Mouse (Mus musculus) hindbrain, embryonic 11.5 days (tissue): ENCODE results near the gene Ier5. TPM values are rescaled to one million over a fixed set of nuclear protein-coding genes. Genes with fewer than 3 reads are reported as not detected.

Source experiments
- ATAC-seq: fragments of 200-750 bp; cut with Nextera tagmentation; 2 replicates; pipeline ENCODE4 v1.8.0; 2017; ENCODE audit warnings: mild to moderate bottlenecking, moderate TSS enrichment, moderate library complexity; ENCODE audit not compliant: low FRiP score
- DNase-seq: peaks from one replicate; pipeline ENCODE4 v3.0.0-alpha.2; 2015; ENCODE audit warnings: low spot score
- H3K27ac ChIP-seq: fragments of 300-500 bp; sonication (generic); 2 replicates; pipeline ENCODE4 v1.5.1; 2014; ENCODE audit warnings: mild to moderate bottlenecking, low read depth, low read length
- H3K27me3 ChIP-seq: fragments of 300-500 bp; sonication (generic); 2 replicates; pipeline ENCODE4 v1.6.1; 2014; ENCODE audit warnings: mild to moderate bottlenecking, low read length, moderate library complexity, mixed read lengths; ENCODE audit not compliant: control insufficient read depth, insufficient read depth
- H3K36me3 ChIP-seq: fragments of 300-500 bp; sonication (generic); 2 replicates; pipeline ENCODE4 v1.6.1; 2014; ENCODE audit warnings: mild to moderate bottlenecking, low read length, moderate library complexity, mixed read lengths; ENCODE audit not compliant: control insufficient read depth, insufficient read depth
- H3K4me1 ChIP-seq: fragments of 300-500 bp; sonication (generic); replicated peaks from 2 replicates; pipeline ENCODE4 v1.6.1; 2014; ENCODE audit warnings: low read length, mixed read lengths; ENCODE audit not compliant: control insufficient read depth, insufficient read depth
- H3K4me2 ChIP-seq: fragments of 300-500 bp; sonication (generic); replicated peaks from 2 replicates; pipeline ENCODE4 v1.6.1; 2014; ENCODE audit warnings: mild to moderate bottlenecking, low read depth, low read length
- H3K4me3 ChIP-seq: fragments of 300-500 bp; sonication (generic); 2 replicates; pipeline ENCODE4 v1.5.1; 2014; ENCODE audit warnings: low read depth, low read length
- H3K9ac ChIP-seq: fragments of 300-500 bp; sonication (generic); 2 replicates; pipeline ENCODE4 v1.6.1; 2014; ENCODE audit warnings: low read depth, low read length
- H3K9me3 ChIP-seq: fragments of 300-500 bp; sonication (generic); 2 replicates; pipeline ENCODE4 v1.6.1; 2016; ENCODE audit warnings: low read length; ENCODE audit not compliant: control insufficient read depth
- WGBS: fragments of 180-500 bp; shearing (Covaris S2); extraction: QIAGEN DNeasy Blood & Tissue Kit; methylation state at CpG from one replicate; pipeline ENCODE4 v1.1.7; 2014; 5-methylcytosine and 5-hydroxymethylcytosine counted together
- polyA plus RNA-seq: library from polyadenylated mRNA; unstranded; fragments of >200 nt; fragmentation: Nextera tagmentation; extraction: Ambion mirVana; gene quantifications from 2 replicates; pipeline ENCODE4 v1.2.1, GENCODE M21; 2014

Gene Ier5
- polyA plus RNA-seq, 1 experiment from 2014 or later: 12.7 TPM

DNA sequence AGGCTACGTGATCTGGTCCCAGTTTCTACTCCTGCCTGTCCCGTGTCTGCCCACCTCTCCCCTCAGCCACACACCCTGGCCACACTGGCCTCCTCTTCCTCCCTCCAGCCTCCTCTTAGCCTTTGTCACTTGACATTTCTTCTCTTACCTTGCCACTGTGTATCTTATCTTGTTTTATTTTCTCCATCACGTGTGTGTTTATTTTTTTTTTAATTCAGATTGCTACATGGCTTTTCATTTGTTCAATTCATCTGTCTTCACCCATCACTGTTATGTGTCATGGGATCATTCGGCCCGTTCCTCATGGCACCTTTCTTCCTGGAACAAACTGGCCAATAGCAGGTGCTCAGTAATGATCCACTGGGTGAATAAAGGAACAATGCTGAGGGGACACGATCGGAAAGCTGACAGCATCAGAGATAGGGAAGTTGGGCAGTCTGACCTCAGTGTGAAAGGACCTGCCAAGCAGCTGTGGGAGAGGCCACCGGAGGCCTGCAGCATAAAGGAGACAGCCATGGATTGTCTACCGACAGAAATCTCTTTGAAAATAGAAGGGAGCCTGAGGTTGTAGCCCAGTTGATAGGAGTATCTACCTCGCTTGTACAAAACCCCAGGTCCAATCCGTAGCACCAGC, 34.3 kb downstream of the Ier5 start:
- Histone ChIP-seq H3K9me3 (no peaks in the 10 kb centered on the region), H3K4me3 (no peak overlapping the region), H3K27ac (no peak overlapping the region), H3K27me3 (no peaks in the 10 kb centered on the region), H3K4me1 (no peaks in the 10 kb centered on the region), H3K4me2 (no peak overlapping the region), H3K36me3 (no peaks in the 10 kb centered on the region), H3K9ac (no peak overlapping the region)
- 73% methylated on average over 11 of the region's 11 CpGs for WGBS
- DNase-seq (no peak), ATAC-seq (no peak)

- 67% methylated on average over 4 of the region's 4 CpGs for WGBS
- H3K9me3 ChIP-seq: no peaks in the 10 kb centered on the region
- ATAC-seq (no peak), DNase-seq (no peak)
- H3K4me2 ChIP-seq: no peak overlapping the region
- H3K9ac ChIP-seq: no peak overlapping the region
- no peaks in the 10 kb centered on the region for H3K27me3 ChIP-seq
- H3K27ac ChIP-seq: no peak overlapping the region
- no peaks in the 10 kb centered on the region for H3K4me1 ChIP-seq
- H3K4me3 ChIP-seq: no peak overlapping the region
- H3K36me3 ChIP-seq: no peaks in the 10 kb centered on the region
Measured at GRCm38 (mm10) chr1:155064649-155065048, 34.8 kb downstream of the Ier5 start.

DNA sequence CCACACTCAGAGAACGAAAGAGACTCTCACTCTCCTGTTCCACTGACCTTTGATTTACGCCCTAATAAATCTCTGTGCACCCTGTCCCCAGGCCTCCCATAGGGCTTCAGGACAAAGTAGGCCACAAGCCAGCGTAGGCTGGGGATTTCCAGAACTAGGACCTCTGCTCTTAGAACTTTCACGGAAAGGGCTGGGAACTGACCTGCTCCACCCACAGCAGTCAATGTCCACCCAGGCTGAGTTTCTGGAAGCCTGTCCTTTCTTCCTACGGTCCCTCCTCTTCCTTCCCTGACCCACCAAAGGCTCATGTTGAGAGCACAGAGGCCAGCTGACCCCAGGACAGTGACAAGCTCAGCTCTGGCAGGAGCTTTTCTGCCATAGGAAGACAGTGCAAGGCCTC, 35.3 kb downstream of the Ier5 start:
- no peak overlapping the region for H3K4me3 ChIP-seq
- DNase-seq (no peak), ATAC-seq (no peak)
- H3K4me2 ChIP-seq: no peak overlapping the region
- no peak overlapping the region for H3K9ac ChIP-seq
- WGBS: 86% methylated on average over 5 of the region's 5 CpGs
- no peak overlapping the region for H3K27ac ChIP-seq
- H3K9me3 ChIP-seq: no peaks in the 10 kb centered on the region
- H3K27me3 ChIP-seq: no peaks in the 10 kb centered on the region
- no peaks in the 10 kb centered on the region for H3K36me3 ChIP-seq
- H3K4me1 ChIP-seq: no peaks in the 10 kb centered on the region

DNA sequence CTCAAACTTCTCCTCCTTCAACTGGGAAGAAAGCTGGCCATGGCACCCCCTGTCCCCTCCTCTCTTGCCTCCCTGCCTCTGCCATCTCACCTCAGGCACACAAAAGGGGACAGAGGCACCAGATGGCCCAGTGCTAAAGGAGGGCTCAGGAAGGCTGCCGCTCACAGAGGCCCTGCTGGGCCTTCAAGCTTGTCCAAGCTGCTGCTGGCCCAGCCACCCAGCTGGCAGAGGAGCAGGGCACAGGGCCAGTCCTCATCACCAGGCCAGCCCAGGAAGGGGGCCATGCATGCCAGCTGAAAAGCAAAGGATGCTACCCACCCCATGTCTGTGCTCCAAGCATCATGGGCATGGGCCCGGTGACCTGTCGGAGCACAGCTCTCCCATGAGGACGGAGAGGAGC, 36.5 kb downstream of the Ier5 start:
- Histone ChIP-seq H3K36me3 (no peaks in the 10 kb centered on the region), H3K4me1 (no peaks in the 10 kb centered on the region), H3K27ac (no peak overlapping the region), H3K9me3 (no peaks in the 10 kb centered on the region), H3K9ac (no peak overlapping the region), H3K4me3 (no peak overlapping the region), H3K4me2 (no peak overlapping the region), H3K27me3 (no peaks in the 10 kb centered on the region)
- DNase-seq (no peak), ATAC-seq (no peak)
- 91% methylated on average over 4 of the region's 4 CpGs for WGBS

DNA sequence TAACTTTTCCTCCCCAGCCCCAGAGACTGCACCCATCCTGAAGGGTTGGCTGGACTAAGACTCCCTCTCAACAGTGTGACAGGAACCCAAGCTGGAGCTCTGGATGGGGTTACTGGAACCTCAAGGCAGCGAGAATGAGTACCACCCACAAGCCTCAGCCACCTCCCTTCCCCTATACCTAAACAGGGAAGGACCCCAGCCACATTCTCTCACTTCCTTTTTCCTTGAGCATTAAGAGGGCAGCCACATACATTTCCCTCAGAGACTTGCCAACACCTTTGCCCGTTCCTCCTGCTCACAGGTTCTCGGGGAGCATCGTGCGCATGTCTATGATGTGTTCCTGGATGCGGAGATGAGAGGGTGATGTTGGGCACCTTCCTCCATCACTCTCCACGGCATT, 37.4 kb downstream of the Ier5 start:
- H3K4me1 ChIP-seq: no peaks in the 10 kb centered on the region
- H3K9me3 ChIP-seq: no peaks in the 10 kb centered on the region
- no peak overlapping the region for H3K4me3 ChIP-seq
- 93% methylated on average over 7 of the region's 7 CpGs for WGBS
- no peak for DNase-seq
- no peak overlapping the region for H3K4me2 ChIP-seq
- no peaks in the 10 kb centered on the region for H3K27me3 ChIP-seq
- H3K36me3 ChIP-seq: no peaks in the 10 kb centered on the region
- ATAC-seq: no peak
- H3K27ac ChIP-seq: no peak overlapping the region
- no peak overlapping the region for H3K9ac ChIP-seq

DNA sequence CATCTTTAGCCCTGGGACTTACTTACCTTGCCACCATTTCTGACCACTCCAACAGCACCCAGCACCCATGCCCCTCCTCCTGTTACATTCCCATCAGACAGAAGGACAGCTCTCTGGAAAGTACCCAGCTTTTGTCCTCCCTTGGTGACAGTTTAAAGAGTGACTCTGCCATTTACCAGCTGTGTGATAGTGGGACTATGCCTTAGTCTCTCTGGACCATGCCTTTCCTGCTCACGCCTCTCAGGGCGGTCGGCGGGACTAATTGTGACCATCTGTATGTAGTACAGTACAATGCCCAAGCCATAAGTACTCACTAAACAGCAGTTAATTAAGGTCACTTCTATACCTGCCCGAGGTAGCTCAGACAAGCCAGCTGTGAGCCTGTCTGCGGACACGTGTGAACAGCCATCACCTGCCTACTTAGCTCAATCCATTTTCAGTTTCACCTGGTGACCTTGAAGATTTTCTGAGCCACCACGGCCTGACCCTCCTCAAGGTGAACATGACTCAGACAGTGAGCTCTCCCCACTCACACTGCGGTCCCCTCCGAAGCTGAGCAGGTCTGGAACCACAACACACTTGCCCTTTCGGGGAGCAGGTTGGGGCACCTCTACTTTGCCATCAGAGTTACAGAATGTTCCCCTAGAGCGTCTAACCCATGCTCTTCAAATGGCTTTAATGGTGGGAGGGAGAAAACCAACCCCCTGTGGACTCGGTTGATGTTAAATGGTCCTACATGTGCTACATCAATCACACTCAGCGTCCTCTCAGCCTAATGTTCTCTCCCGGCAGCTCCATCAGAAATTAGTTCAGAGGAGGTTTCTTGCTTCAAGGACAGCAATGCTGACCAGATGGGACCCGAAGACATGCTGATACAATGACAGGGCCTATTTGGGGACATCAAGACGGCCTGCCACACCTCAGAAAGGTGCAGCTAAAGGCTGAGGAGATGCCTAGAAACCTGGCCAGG, 38.3 kb downstream of the Ier5 start:
- no peaks in the 10 kb centered on the region for H3K27me3 ChIP-seq
- 74% methylated on average over 17 of the region's 17 CpGs for WGBS
- H3K9me3 ChIP-seq: no peaks in the 10 kb centered on the region
- no peak overlapping the region for H3K4me3 ChIP-seq
- H3K36me3 ChIP-seq: no peaks in the 10 kb centered on the region
- ATAC-seq: peak; percentile 10; the same call in 1 of the 2 replicates
- H3K9ac ChIP-seq: no peak overlapping the region
- H3K27ac ChIP-seq: no peak overlapping the region
- no peak overlapping the region for H3K4me2 ChIP-seq
- no peaks in the 10 kb centered on the region for H3K4me1 ChIP-seq
- peak; percentile 2 for DNase-seq

DNA sequence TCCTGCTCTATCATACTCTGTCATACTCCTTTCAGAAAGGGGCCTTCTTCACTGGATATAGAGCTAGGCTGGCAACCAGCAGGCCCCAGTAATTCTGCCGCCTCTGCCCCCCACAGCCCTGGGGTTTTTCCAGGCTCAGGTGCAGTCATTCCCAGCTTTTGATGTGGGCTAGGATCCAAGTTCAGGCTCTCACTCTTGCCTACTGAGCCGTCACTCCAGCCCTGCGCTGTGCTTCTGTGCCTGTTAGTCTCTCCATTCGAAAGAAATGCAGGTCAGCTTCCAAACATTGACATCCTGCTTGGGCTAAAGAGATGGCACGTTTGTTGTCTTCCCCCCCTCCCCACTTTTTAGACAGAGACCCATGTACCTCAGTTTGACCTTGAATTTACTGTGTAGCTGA, 39.2 kb downstream of the Ier5 start:
- DNase-seq: peak; percentile 0
- Histone ChIP-seq H3K27ac (no peak overlapping the region), H3K36me3 (no peaks in the 10 kb centered on the region), H3K27me3 (no peaks in the 10 kb centered on the region), H3K9me3 (no peaks in the 10 kb centered on the region), H3K4me2 (no peak overlapping the region), H3K4me1 (no peaks in the 10 kb centered on the region), H3K9ac (no peak overlapping the region), H3K4me3 (no peak overlapping the region)
- ATAC-seq: no peak
- WGBS: 61% methylated on average over 5 of the region's 5 CpGs

- DNase-seq (peak; percentile 12), ATAC-seq (no peak)
- Histone ChIP-seq H3K36me3 (no peaks in the 10 kb centered on the region), H3K27me3 (no peaks in the 10 kb centered on the region), H3K4me3 (no peak overlapping the region), H3K9ac (0 out of 2 replicates have a peak overlapping the region, but pooled peaks have one; percentile 31), H3K27ac (no peak overlapping the region), H3K9me3 (no peaks in the 10 kb centered on the region), H3K4me1 (no peaks in the 10 kb centered on the region), H3K4me2 (no peak overlapping the region)
- 43% methylated on average over 14 of the region's 14 CpGs for WGBS
Measured at GRCm38 (mm10) chr1:155059505-155059904, 39.9 kb downstream of the Ier5 start.
